Comparison of ENCODE assay signal across 16 mouse cellular contexts in genomic region chr2:124563759-124564158, GRCm38 (mm10).
"Had no signal": no experiment of that assay in that cellular context is flagged by ENCODE, and none has a peak within 500 bp of the region (broad histone marks: within the 10 kb centered on the region; RNA-seq: fewer than 3 reads in every experiment).

No protein-coding gene starts in this region.

- H3K4me3 ChIP-seq: layer of hippocampus, adult 2 months; limb, embryonic 15.5 days; liver, embryonic 12.5 days; midbrain, embryonic 12.5 days; neural tube, embryonic 13.5 days; stomach, embryonic 15.5 days had no signal

- H3K4me2 ChIP-seq: limb, embryonic 15.5 days; liver, embryonic 12.5 days; lung, embryonic 14.5 days; midbrain, embryonic 12.5 days; neural tube, embryonic 13.5 days; stomach, embryonic 15.5 days had no signal

- H3K9me3 ChIP-seq: limb, embryonic 15.5 days; liver, embryonic 12.5 days; midbrain, embryonic 12.5 days; neural tube, embryonic 13.5 days; stomach, embryonic 15.5 days had no signal

- H3K9ac ChIP-seq: limb, embryonic 15.5 days; liver, embryonic 12.5 days; lung, embryonic 14.5 days; midbrain, embryonic 12.5 days; neural tube, embryonic 13.5 days; stomach, embryonic 15.5 days had no signal

- H3K36me3 ChIP-seq: limb, embryonic 15.5 days; liver, embryonic 12.5 days; midbrain, embryonic 12.5 days; neural tube, embryonic 13.5 days; stomach, embryonic 15.5 days had no signal

- H3K4me1 ChIP-seq: limb, embryonic 15.5 days; liver, embryonic 12.5 days; midbrain, embryonic 12.5 days; stomach, embryonic 15.5 days had no signal

- ATAC-seq: liver, embryonic 12.5 days; midbrain, embryonic 16.5 days had no signal

- DNase-seq: kidney, postnatal 10 days; kidney, postnatal 4 days; lung, embryonic 14.5 days; lung, postnatal 10 days; lung, postnatal 4 days; retina, postnatal 1 day; right cerebral cortex, postnatal 4 days; spleen, adult 18-20 months; thymus, postnatal 4 days had no signal

- H3K27ac ChIP-seq: layer of hippocampus, adult 2 months; limb, embryonic 15.5 days; liver, embryonic 12.5 days; midbrain, embryonic 12.5 days; neural tube, embryonic 13.5 days; stomach, embryonic 15.5 days had no signal

- H3K27me3 ChIP-seq: limb, embryonic 15.5 days; liver, embryonic 12.5 days; midbrain, embryonic 12.5 days; neural tube, embryonic 13.5 days; stomach, embryonic 15.5 days had no signal
